Mouse (Mus musculus) intestine, embryonic 14.5 days (tissue): ENCODE data around the gene Serpinb6a. TPM values are rescaled to one million over a fixed set of nuclear protein-coding genes. Genes with fewer than 3 reads are reported as not detected.
A peak's percentile ranks its signal among the peaks of the same experiment; 100 is the strongest.

Source experiments
- ATAC-seq: fragments of 200-750 bp; cut with Nextera tagmentation; replicated peaks from 2 replicates; pipeline ENCODE4 v1.8.0; 2017; ENCODE audit warnings: low read depth, moderate number of reproducible peaks, moderate TSS enrichment, moderate library complexity; ENCODE audit not compliant: low FRiP score, low TSS enrichment
- DNase-seq: peaks from one replicate; pipeline ENCODE4 v3.0.0-alpha.2; 2018; ENCODE audit warnings: low spot score
- H3K27ac ChIP-seq: fragments of 300-500 bp; sonication (generic); 2 replicates; pipeline ENCODE4 v1.5.1; 2014; ENCODE audit warnings: low read depth, mild to moderate bottlenecking, control low read depth
- H3K27me3 ChIP-seq: fragments of 300-500 bp; sonication (generic); replicated peaks from 2 replicates; pipeline ENCODE4 v1.6.1; 2014; ENCODE audit warnings: low read length, control low read depth; ENCODE audit not compliant: control insufficient read depth, insufficient read depth
- H3K36me3 ChIP-seq: fragments of 300-500 bp; sonication (generic); 2 replicates; pipeline ENCODE4 v1.6.1; 2014; ENCODE audit warnings: low read length, control low read depth; ENCODE audit not compliant: control insufficient read depth, insufficient read depth
- H3K4me1 ChIP-seq: fragments of 300-500 bp; sonication (generic); replicated peaks from 2 replicates; pipeline ENCODE4 v1.6.1; 2014; ENCODE audit warnings: low read length, control low read depth, mixed read lengths; ENCODE audit not compliant: control insufficient read depth, insufficient read depth
- H3K4me2 ChIP-seq: fragments of 300-500 bp; sonication (generic); 2 replicates; pipeline ENCODE4 v1.6.1; 2014; ENCODE audit warnings: low read length
- H3K4me3 ChIP-seq: fragments of 300-500 bp; sonication (generic); 2 replicates; pipeline ENCODE4 v1.5.1; 2014; ENCODE audit warnings: low read depth, low read length, control low read depth, mixed read lengths
- H3K9ac ChIP-seq: fragments of 300-500 bp; sonication (generic); 2 replicates; pipeline ENCODE4 v1.6.1; 2014; ENCODE audit warnings: mild to moderate bottlenecking, low read length
- H3K9me3 ChIP-seq: fragments of 300-500 bp; sonication (generic); 2 replicates; pipeline ENCODE4 v1.6.1; 2016; ENCODE audit warnings: low read length, control low read depth; ENCODE audit not compliant: control insufficient read depth
- WGBS: fragments of 180-500 bp; shearing (Covaris S2); extraction: QIAGEN DNeasy Blood & Tissue Kit; methylation state at CpG from one replicate; pipeline ENCODE4 v1.1.7; 2014; 5-methylcytosine and 5-hydroxymethylcytosine counted together
- polyA plus RNA-seq: library from polyadenylated mRNA; unstranded; fragments of >200 nt; fragmentation: Nextera tagmentation; extraction: Ambion mirVana; gene quantifications from 2 replicates; pipeline ENCODE4 v1.2.1, GENCODE M21; 2014

Serpinb6a gene
- 91.9 and 106 TPM in 2 replicates for polyA plus RNA-seq

DNA sequence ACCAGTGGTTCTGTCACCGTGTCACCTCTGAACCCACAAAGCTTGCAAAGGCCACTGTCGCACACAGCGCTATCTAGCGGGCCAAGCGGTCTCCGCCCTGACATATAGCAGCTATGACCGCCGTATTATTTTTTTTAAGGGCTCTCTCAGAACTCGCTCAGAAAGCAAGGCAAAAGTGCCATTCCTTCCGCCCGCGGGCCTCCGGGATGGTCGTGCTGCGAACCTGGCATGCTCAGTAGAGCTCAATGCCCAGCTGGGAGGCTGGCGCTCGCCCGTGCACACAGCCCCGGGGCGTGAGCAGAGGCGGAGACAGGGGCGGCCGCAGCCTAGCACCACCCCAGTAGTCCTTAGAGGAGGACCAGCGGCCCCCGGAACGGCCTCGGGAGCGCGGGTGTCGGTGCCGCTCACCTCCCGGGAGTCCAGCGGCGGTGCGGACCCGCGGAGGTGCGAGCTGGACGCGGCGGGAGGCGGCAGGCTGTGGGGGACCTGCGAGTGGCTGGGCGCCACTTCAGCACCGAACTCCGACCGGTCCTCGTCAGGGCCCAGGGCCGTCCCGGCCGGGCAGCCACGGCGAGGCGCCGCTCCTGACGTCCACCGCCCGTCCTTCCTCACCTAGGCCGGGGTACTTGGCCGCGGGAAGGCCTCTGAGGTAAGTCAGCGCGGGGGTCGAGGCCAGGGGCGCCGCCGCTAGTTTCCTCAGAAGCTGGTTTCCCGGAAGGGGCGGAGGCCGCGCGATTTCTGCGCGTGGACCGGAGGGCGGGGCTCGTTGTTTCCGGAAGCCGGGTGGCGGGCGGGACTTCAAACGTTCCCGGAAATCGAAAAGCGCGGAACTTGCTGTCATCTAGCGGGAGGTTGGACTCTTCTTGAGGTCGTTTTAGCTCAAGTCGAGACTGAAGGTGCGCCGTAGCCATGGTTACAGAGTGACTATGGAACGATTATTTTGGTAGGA is at the start of gene Serpinb6a, which contains the start of gene Ripk1:
TSS of gene Serpinb6a (minus strand) at position 737 of the 949 bp plus-strand sequence.
TSS of gene Ripk1 (plus strand) at position 306 of the 949 bp plus-strand sequence.
- peak; percentile 97 for ATAC-seq

DNA sequence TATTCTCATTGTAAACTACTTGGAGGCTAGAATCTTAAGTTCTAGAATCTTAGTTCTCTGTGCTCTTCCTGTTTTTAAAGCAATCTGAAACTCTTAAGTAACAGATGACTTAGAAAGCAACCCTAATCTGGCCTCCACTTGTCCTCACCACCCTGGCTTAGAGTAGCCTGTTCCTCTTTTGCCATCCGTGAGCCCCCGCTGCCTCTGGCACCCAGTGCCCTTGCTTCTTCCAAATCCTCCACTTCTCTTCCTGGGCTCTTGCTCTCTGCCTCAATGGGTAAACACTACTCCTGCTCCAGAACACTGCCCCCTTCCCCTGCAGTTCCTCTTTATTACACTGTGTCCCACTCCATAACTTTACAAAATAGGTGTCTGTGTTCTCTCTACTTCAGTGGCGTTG is 49.1 kb upstream of the Serpinb6a start:
- Histone ChIP-seq H3K4me1 (no peaks in the 10 kb centered on the region), H3K36me3 (peaks cover 18% of the 10 kb centered on the region), H3K9me3 (no peaks in the 10 kb centered on the region), H3K4me2 (no peak overlapping the region), H3K4me3 (no peak overlapping the region), H3K27ac (no peak overlapping the region), H3K9ac (no peak overlapping the region), H3K27me3 (no peaks in the 10 kb centered on the region)
- no peak for DNase-seq
- ATAC-seq: no peak
- WGBS: 98% methylated on average over 3 of the region's 3 CpGs

More for the DNA sequence above, at the start of gene Serpinb6a, which contains the start of gene Ripk1:
- Histone ChIP-seq H3K9ac (peak within 1 kb of the TSS; percentile 87), H3K9me3 (no peaks in the 10 kb centered on the region), H3K27me3 (no peaks in the 10 kb centered on the region), H3K27ac (peak within 1 kb of the TSS; percentile 87), H3K36me3 (no peaks in the 10 kb centered on the region), H3K4me2 (peak within 1 kb of the TSS; percentile 89), H3K4me3 (peak within 1 kb of the TSS; percentile 92), H3K4me1 (peaks cover 14% of the 10 kb centered on the region; the same call in 1 of the 2 replicates)
- DNase-seq: peak; percentile 94
- under 1% methylated on average over 90 of the region's 92 CpGs for WGBS

- Histone ChIP-seq H3K9ac (no peak overlapping the region), H3K4me2 (no peak overlapping the region), H3K27ac (no peak overlapping the region), H3K4me1 (no peaks in the 10 kb centered on the region), H3K27me3 (no peaks in the 10 kb centered on the region), H3K36me3 (peaks cover 18% of the 10 kb centered on the region), H3K9me3 (no peaks in the 10 kb centered on the region), H3K4me3 (no peak overlapping the region)
- DNase-seq (no peak), ATAC-seq (no peak)
- 94% methylated on average over 8 of the region's 8 CpGs for WGBS
These were observed 47.9 kb upstream of the Serpinb6a start for GRCm38 (mm10) chr13:34050479-34050878.

- DNase-seq (no peak), ATAC-seq (no peak)
- Histone ChIP-seq H3K9me3 (no peaks in the 10 kb centered on the region), H3K27me3 (no peaks in the 10 kb centered on the region), H3K27ac (no peak overlapping the region), H3K4me2 (no peak overlapping the region), H3K9ac (no peak overlapping the region), H3K4me3 (no peak overlapping the region), H3K4me1 (no peaks in the 10 kb centered on the region), H3K36me3 (peaks cover 12% of the 10 kb centered on the region)
- 91% methylated on average over 3 of the region's 3 CpGs for WGBS
These were observed 44.9 kb upstream of the Serpinb6a start for GRCm38 (mm10) chr13:34047526-34047925.

- DNase-seq: peak; percentile 74
- peak; percentile 86 for ATAC-seq
- 41% methylated on average over 11 of the region's 11 CpGs for WGBS
These were observed 43.9 kb upstream of the Serpinb6a start for GRCm38 (mm10) chr13:34046421-34047012.

DNA sequence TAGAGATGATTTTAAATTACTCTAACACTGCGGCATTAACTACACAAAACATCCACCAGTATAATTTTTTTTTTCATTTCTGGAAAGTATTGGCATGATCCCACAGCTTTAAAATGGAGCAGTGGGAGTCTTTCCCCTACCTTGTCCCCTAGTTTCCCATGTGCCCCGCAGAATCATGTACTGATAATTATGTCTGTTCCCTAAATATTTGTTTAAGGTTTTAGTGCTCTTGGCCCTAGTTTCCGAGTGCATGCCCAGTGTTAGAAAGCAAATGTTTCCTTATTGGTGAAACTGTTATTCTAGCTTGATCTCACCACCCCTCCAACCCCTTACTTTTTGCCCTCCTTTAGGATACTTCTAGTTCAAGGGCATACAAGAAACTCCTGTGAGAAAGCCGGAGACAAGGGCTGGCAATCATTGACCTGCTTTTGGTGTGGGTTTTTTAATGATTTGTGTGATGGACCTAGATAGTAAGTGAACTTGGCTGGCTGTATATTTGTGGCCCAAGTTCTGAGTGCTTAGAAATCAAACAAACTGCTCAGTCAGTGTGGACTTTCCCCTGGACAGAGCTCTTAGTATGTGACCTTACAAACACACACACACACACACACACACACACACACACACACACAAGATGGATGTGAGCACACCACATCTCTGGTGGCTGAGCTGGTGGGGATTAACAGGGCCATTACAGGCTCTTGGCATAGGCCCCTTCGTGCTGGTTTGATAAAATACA is 43.1 kb upstream of the Serpinb6a start:
- WGBS: 45% methylated on average over 5 of the region's 5 CpGs
- Histone ChIP-seq H3K27me3 (no peaks in the 10 kb centered on the region), H3K9ac (no peak overlapping the region), H3K4me1 (no peaks in the 10 kb centered on the region), H3K4me2 (no peak overlapping the region), H3K9me3 (no peaks in the 10 kb centered on the region), H3K27ac (no peak overlapping the region), H3K36me3 (peaks cover 12% of the 10 kb centered on the region), H3K4me3 (no peak overlapping the region)
- ATAC-seq: no peak
- DNase-seq: no peak

More at GRCm38 (mm10) chr13:34046421-34047012, 43.9 kb upstream of the Serpinb6a start:
- Histone ChIP-seq H3K9ac (no peak overlapping the region), H3K4me3 (no peak overlapping the region), H3K4me2 (no peak overlapping the region), H3K27me3 (no peaks in the 10 kb centered on the region), H3K36me3 (peaks cover 12% of the 10 kb centered on the region), H3K9me3 (no peaks in the 10 kb centered on the region), H3K27ac (no peak overlapping the region), H3K4me1 (no peaks in the 10 kb centered on the region)

- WGBS: 67% methylated on average over 7 of the region's 7 CpGs
- H3K36me3 ChIP-seq: peaks cover 12% of the 10 kb centered on the region
- H3K9me3 ChIP-seq: no peaks in the 10 kb centered on the region
- H3K27ac ChIP-seq: no peak overlapping the region
- no peak overlapping the region for H3K9ac ChIP-seq
- no peak for DNase-seq
- peaks cover 3% of the 10 kb centered on the region for H3K4me1 ChIP-seq
- ATAC-seq: no peak
- no peaks in the 10 kb centered on the region for H3K27me3 ChIP-seq
- H3K4me3 ChIP-seq: no peak overlapping the region
- H3K4me2 ChIP-seq: no peak overlapping the region
These were observed 41.3 kb upstream of the Serpinb6a start for GRCm38 (mm10) chr13:34043716-34044393.

GRCm38 (mm10) chr13:34040091-34040490 is 37.5 kb upstream of the Serpinb6a start:
- Histone ChIP-seq H3K4me1 (peaks cover 18% of the 10 kb centered on the region), H3K4me3 (no peak overlapping the region), H3K9me3 (no peaks in the 10 kb centered on the region), H3K36me3 (no peaks in the 10 kb centered on the region), H3K9ac (no peak overlapping the region), H3K4me2 (no peak overlapping the region), H3K27me3 (no peaks in the 10 kb centered on the region), H3K27ac (no peak overlapping the region)
- ATAC-seq (no peak), DNase-seq (no peak)
- WGBS: 89% methylated on average over 3 of the region's 3 CpGs
